Mouse (Mus musculus) megakaryocyte, adult 5-6 weeks (primary cell): ENCODE measurements around the gene Wipf1. TPM values are rescaled to one million over a fixed set of nuclear protein-coding genes. Genes with fewer than 3 reads are reported as not detected.

Experiments used
- ATAC-seq: 2 replicates; pipeline ENCODE4 v1.8.0; 2016; ENCODE audit warnings: mild to moderate bottlenecking, inconsistent platforms; ENCODE audit not compliant: poor library complexity, severe bottlenecking
- total RNA-seq, 2 experiments: library from RNA; stranded (forward) in 1 of 2; stranded (reverse) in 1 of 2; fragments of 153-499, 151-499 nt in 1 of 2; fragments of 221-1000, 200-1000 nt in 1 of 2; gene quantifications; 2 replicates each; pipeline versions ENCODE4 v1.2.3 to v1.2.4; 2015 to 2017

Gene Wipf1
- total RNA-seq, 2 experiments from 2014 or later, result 37.4 to 139 TPM

- ATAC-seq, result peak; percentile 33; the same call in 1 of the 2 replicates
Measured at GRCm38 (mm10) chr2:73547256-73547655, 17.7 kb upstream of the Wipf1 start.

- ATAC-seq, result no peak
Measured at GRCm38 (mm10) chr2:73545556-73545955, 16.0 kb upstream of the Wipf1 start.

- ATAC-seq, result peak; percentile 92
Measured at GRCm38 (mm10) chr2:73540450-73541162, 11.1 kb upstream of the Wipf1 start.

GRCm38 (mm10) chr2:73539697-73540096 is 10.2 kb upstream of the Wipf1 start:
- no peak for ATAC-seq

- ATAC-seq, result no peak
Measured at GRCm38 (mm10) chr2:73539141-73539540, 9.6 kb upstream of the Wipf1 start.

GRCm38 (mm10) chr2:73538590-73538989 is 9.1 kb upstream of the Wipf1 start:
- ATAC-seq, result no peak

GRCm38 (mm10) chr2:73536091-73536783 is 6.7 kb upstream of the Wipf1 start:
- ATAC-seq, result no peak; the same call in 1 of the 2 replicates

- no peak for ATAC-seq
Measured at GRCm38 (mm10) chr2:73534720-73535119, 5.2 kb upstream of the Wipf1 start.

GRCm38 (mm10) chr2:73530487-73530886 is 953 bp upstream of the Wipf1 start:
- no peak for ATAC-seq

GRCm38 (mm10) chr2:73528516-73529355 is 798 bp downstream of the Wipf1 start:
- peak; percentile 22 for ATAC-seq

GRCm38 (mm10) chr2:73527956-73528355 is 1.6 kb downstream of the Wipf1 start:
- ATAC-seq, result no peak

- ATAC-seq, result peak; percentile 79
Measured at GRCm38 (mm10) chr2:73526691-73527090, 2.8 kb downstream of the Wipf1 start.

GRCm38 (mm10) chr2:73522891-73523290 is 6.6 kb downstream of the Wipf1 start:
- ATAC-seq, result no peak

GRCm38 (mm10) chr2:73522336-73522735 is 7.2 kb downstream of the Wipf1 start:
- ATAC-seq, result no peak

GRCm38 (mm10) chr2:73521737-73522136 is 7.8 kb downstream of the Wipf1 start:
- ATAC-seq, result no peak

- ATAC-seq, result no peak
Measured at GRCm38 (mm10) chr2:73518966-73519365, 10.6 kb downstream of the Wipf1 start.

- ATAC-seq, result no peak
Measured at GRCm38 (mm10) chr2:73518311-73518710, 11.2 kb downstream of the Wipf1 start.

GRCm38 (mm10) chr2:73514178-73514577 is 15.4 kb downstream of the Wipf1 start:
- no peak for ATAC-seq

GRCm38 (mm10) chr2:73513204-73513749 is 16.3 kb downstream of the Wipf1 start:
- peak; percentile 53 for ATAC-seq

GRCm38 (mm10) chr2:73512044-73512443 is 17.5 kb downstream of the Wipf1 start:
- ATAC-seq, result peak; percentile 79

- ATAC-seq, result no peak
Measured at GRCm38 (mm10) chr2:73510731-73511360, 18.7 kb downstream of the Wipf1 start.
